Mouse (Mus musculus) ES-Bruce4 (cell line): ENCODE data around the gene Zfp281.

ENCODE experiments used
- CTCF ChIP-seq: IDR thresholded peaks from one replicate; pipeline ENCODE4 v1.8.1; 2011; ENCODE audit warnings: low read depth, low read length
- POLR2A ChIP-seq: IDR thresholded peaks from one replicate; pipeline ENCODE4 v1.8.1; 2011; ENCODE audit warnings: low read length; ENCODE audit not compliant: insufficient read depth

- no peak for TF ChIP-seq CTCF
- no peak for TF ChIP-seq POLR2A
Measured at GRCm38 (mm10) chr1:136673293-136673692, 48.6 kb downstream of the Zfp281 start.
